Mouse (Mus musculus): Measurements from ENCODE around the gene Abca2.
"Not testable (repeated sequence)": the region's sequence is repeated elsewhere in the genome, so short reads cannot be mapped to it uniquely, and the experiment has no call there.

Gene Abca2

GRCm38 (mm10) chr2:25428442-25429236 is at the start of gene Abca2:
Abca2 (plus strand) TSS chr2:25428703.
- peak; percentile 80 to 88 for DNase-seq (ENCODE audit: low read depth in 1 of 2, low spot score in 2 of 2)

- DNase-seq (ENCODE audit: low read depth in 1 of 2, low spot score in 2 of 2) = no peak
Observed at GRCm38 (mm10) chr2:25384492-25384891, 44.0 kb upstream of the Abca2 start.

GRCm38 (mm10) chr2:25391266-25391665 is 37.2 kb upstream of the Abca2 start:
- no peak for DNase-seq (ENCODE audit: low read depth in 1 of 2, low spot score in 2 of 2)

- no peak for DNase-seq (ENCODE audit: low read depth in 1 of 2, low spot score in 2 of 2)
Observed at GRCm38 (mm10) chr2:25394281-25395221, 34.0 kb upstream of the Abca2 start.

GRCm38 (mm10) chr2:25395721-25396596 is 32.5 kb upstream of the Abca2 start, which contains the start of gene Entpd2:
Entpd2 (plus strand) TSS chr2:25395874.
- no peak for DNase-seq (ENCODE audit: low read depth in 1 of 2, low spot score in 2 of 2)

GRCm38 (mm10) chr2:25396597-25396983 is 31.9 kb upstream of the Abca2 start:
- no peak for DNase-seq (ENCODE audit: low read depth in 1 of 2, low spot score in 2 of 2)

- no peak for DNase-seq (ENCODE audit: low read depth in 1 of 2, low spot score in 2 of 2)
Observed at GRCm38 (mm10) chr2:25397010-25397409, 31.5 kb upstream of the Abca2 start.

- no peak for DNase-seq (ENCODE audit: low read depth in 1 of 2, low spot score in 2 of 2)
Observed at GRCm38 (mm10) chr2:25398065-25398464, 30.4 kb upstream of the Abca2 start.

GRCm38 (mm10) chr2:25399051-25399450 is 29.5 kb upstream of the Abca2 start, which contains the start of gene Npdc1:
Npdc1 (plus strand) TSS chr2:25399351.
- no peak for DNase-seq (ENCODE audit: low read depth in 1 of 2, low spot score in 2 of 2)

GRCm38 (mm10) chr2:25400291-25400690 is 28.2 kb upstream of the Abca2 start:
- no peak for DNase-seq (ENCODE audit: low read depth in 1 of 2, low spot score in 2 of 2)

GRCm38 (mm10) chr2:25400764-25401163 is 27.7 kb upstream of the Abca2 start:
- DNase-seq (ENCODE audit: low read depth in 1 of 2, low spot score in 2 of 2) = no peak

GRCm38 (mm10) chr2:25402377-25402971 is 26.0 kb upstream of the Abca2 start:
- DNase-seq (ENCODE audit: low read depth in 1 of 2, low spot score in 2 of 2) = peak; percentile 50 to 63

GRCm38 (mm10) chr2:25402972-25403601 is 25.4 kb upstream of the Abca2 start:
- no peak for DNase-seq (ENCODE audit: low read depth in 1 of 2, low spot score in 2 of 2)

- no peak for DNase-seq (ENCODE audit: low read depth in 1 of 2, low spot score in 2 of 2)
Observed at GRCm38 (mm10) chr2:25403994-25404393, 24.5 kb upstream of the Abca2 start.

GRCm38 (mm10) chr2:25408908-25409307 is 19.6 kb upstream of the Abca2 start:
- no peak for DNase-seq (ENCODE audit: low read depth in 1 of 2, low spot score in 2 of 2)

- not testable (repeated sequence) for DNase-seq (ENCODE audit: low read depth in 1 of 2, low spot score in 2 of 2)
Observed at GRCm38 (mm10) chr2:25413436-25413835, 15.1 kb upstream of the Abca2 start.

GRCm38 (mm10) chr2:25417426-25417825 is 11.1 kb upstream of the Abca2 start:
- no peak for DNase-seq (ENCODE audit: low read depth in 1 of 2, low spot score in 2 of 2)

- DNase-seq (ENCODE audit: low read depth in 1 of 2, low spot score in 2 of 2) = no peak
Observed at GRCm38 (mm10) chr2:25421896-25422295, 6.6 kb upstream of the Abca2 start.

- DNase-seq (ENCODE audit: low read depth in 1 of 2, low spot score in 2 of 2) = peak; percentile 65 to 67
Observed at GRCm38 (mm10) chr2:25422587-25423410, 5.7 kb upstream of the Abca2 start, which contains the start of gene Fut7. Fut7 (plus strand) TSS chr2:25423267.
